Comparison of ENCODE assay signal across 24 mouse cellular contexts in genomic region chr2:49846097-49846496, GRCm38 (mm10). TPM values are rescaled to one million over a fixed set of nuclear protein-coding genes. Genes with fewer than 3 reads are reported as not detected.
DNase-seq lines count a peak whose midpoint lies in the region; ATAC-seq lines count a peak whose summit lies in the region.
"Had no signal": no experiment of that assay in that cellular context is flagged by ENCODE, and none has a peak within 500 bp of the region (broad histone marks: within the 10 kb centered on the region; RNA-seq: fewer than 3 reads in every experiment).

No protein-coding gene starts in this region.

- no peak overlapping the region for H3K27ac ChIP-seq in midbrain, embryonic 11.5 days (ENCODE audit: low read depth, low read length)
- H3K27ac ChIP-seq in midbrain, embryonic 15.5 days, result no peak overlapping the region
- H3K27ac ChIP-seq in forebrain, embryonic 15.5 days (replicated peaks), result no peak overlapping the region
- H3K27ac ChIP-seq: forebrain, embryonic 13.5 days; heart, adult 2 months; heart, embryonic 13.5 days; hindbrain, embryonic 12.5 days; liver, embryonic 14.5 days; lung, embryonic 15.5 days; neural tube, embryonic 15.5 days had no signal

- 0 out of 2 replicates have a peak, but pooled peaks cover 5% of the 10 kb centered on the region for H3K4me1 ChIP-seq in midbrain, embryonic 11.5 days (ENCODE audit: control insufficient read depth, insufficient read depth, low read length)
- peaks cover 11% of the 10 kb centered on the region for H3K4me1 ChIP-seq in midbrain, embryonic 15.5 days
- H3K4me1 ChIP-seq in forebrain, embryonic 15.5 days, result peaks cover 14% of the 10 kb centered on the region

- no peaks in the 10 kb centered on the region for H3K9me3 ChIP-seq in midbrain, embryonic 11.5 days (ENCODE audit: control insufficient read depth, low read length)
- H3K9me3 ChIP-seq in midbrain, embryonic 15.5 days, result no peaks in the 10 kb centered on the region
- no peaks in the 10 kb centered on the region for H3K9me3 ChIP-seq in forebrain, embryonic 15.5 days
- H3K9me3 ChIP-seq: forebrain, embryonic 13.5 days; heart, embryonic 13.5 days; hindbrain, embryonic 12.5 days; lung, embryonic 15.5 days; neural tube, embryonic 15.5 days had no signal

- 92% methylated on average over 3 of the region's 3 CpGs for WGBS in midbrain, embryonic 11.5 days
- 87% methylated on average over 3 of the region's 3 CpGs for WGBS in midbrain, embryonic 15.5 days
- 86% methylated on average over 3 of the region's 3 CpGs for WGBS in forebrain, embryonic 15.5 days

- H3K9ac ChIP-seq in midbrain, embryonic 11.5 days (ENCODE audit: low read length), result no peak overlapping the region
- H3K9ac ChIP-seq in midbrain, embryonic 15.5 days, result no peak overlapping the region
- H3K9ac ChIP-seq in forebrain, embryonic 15.5 days (replicated peaks), result no peak overlapping the region
- H3K9ac ChIP-seq: forebrain, embryonic 13.5 days; heart, embryonic 13.5 days; hindbrain, embryonic 12.5 days; liver, embryonic 14.5 days; lung, embryonic 15.5 days; neural tube, embryonic 15.5 days had no signal

- ATAC-seq in midbrain, embryonic 11.5 days (ENCODE audit: low FRiP score), result no peak
- ATAC-seq in midbrain, embryonic 15.5 days (replicated peaks), result no peak
- ATAC-seq in inflammation-experienced regulatory T-cells, adult 6 months, result peak; percentile 93
- no peak for ATAC-seq in forebrain, embryonic 15.5 days (replicated peaks)

- no peaks in the 10 kb centered on the region for H3K27me3 ChIP-seq in midbrain, embryonic 11.5 days (ENCODE audit: control insufficient read depth, insufficient read depth, low read length)
- H3K27me3 ChIP-seq in midbrain, embryonic 15.5 days (replicated peaks), result no peaks in the 10 kb centered on the region
- no peaks in the 10 kb centered on the region for H3K27me3 ChIP-seq in forebrain, embryonic 15.5 days
- H3K27me3 ChIP-seq: forebrain, embryonic 13.5 days; heart, embryonic 13.5 days; hindbrain, embryonic 12.5 days; lung, embryonic 15.5 days; neural tube, embryonic 15.5 days had no signal

- no peak overlapping the region for H3K4me3 ChIP-seq in midbrain, embryonic 11.5 days (ENCODE audit: low read depth, low read length)
- no peak overlapping the region for H3K4me3 ChIP-seq in midbrain, embryonic 15.5 days
- H3K4me3 ChIP-seq in forebrain, embryonic 15.5 days, result no peak overlapping the region
- H3K4me3 ChIP-seq: forebrain, embryonic 13.5 days; heart, adult 2 months; heart, embryonic 13.5 days; hindbrain, embryonic 12.5 days; lung, embryonic 15.5 days; neural tube, embryonic 15.5 days had no signal

- H3K4me2 ChIP-seq in midbrain, embryonic 11.5 days, result no peak overlapping the region
- no peak overlapping the region for H3K4me2 ChIP-seq in midbrain, embryonic 15.5 days
- no peak overlapping the region for H3K4me2 ChIP-seq in forebrain, embryonic 15.5 days (replicated peaks)
- H3K4me2 ChIP-seq: forebrain, embryonic 13.5 days; heart, embryonic 13.5 days; hindbrain, embryonic 12.5 days; lung, embryonic 15.5 days; neural tube, embryonic 15.5 days had no signal

- intact Hi-C loops in left cerebral cortex, postnatal 10 days (cut with DNase I), result no loop called here

- DNase-seq in midbrain, embryonic 11.5 days (ENCODE audit: low spot score, missing footprints), result peak; percentile 59
- DNase-seq in CD8-positive naive resting alpha-beta T cell, adult 2 months (ENCODE audit: low read depth in 2 of 2, low spot score in 2 of 2), result peak; percentile 19 to 26
- peak; percentile 29 for DNase-seq in thymus, postnatal 25 days
- no peak for DNase-seq in left cerebral cortex, postnatal 10 days (ENCODE audit: extremely low spot score in 1 of 2, low spot score in 2 of 2)
- DNase-seq: adrenal gland, postnatal 10 days; cerebellum, adult 2 months; cerebellum, postnatal 25 days; embryo, embryonic 11 days; gastrocnemius, postnatal 14 days; heart, adult 2 months; heart, postnatal 14 days; kidney, adult 18-20 months; layer of hippocampus, adult 9-11 months; lung, postnatal 36 days had no signal

- H3K36me3 ChIP-seq in midbrain, embryonic 11.5 days (ENCODE audit: control insufficient read depth, insufficient read depth, low read length), result no peaks in the 10 kb centered on the region
- no peaks in the 10 kb centered on the region for H3K36me3 ChIP-seq in midbrain, embryonic 15.5 days (replicated peaks)
- no peaks in the 10 kb centered on the region for H3K36me3 ChIP-seq in forebrain, embryonic 15.5 days
- H3K36me3 ChIP-seq: heart, embryonic 13.5 days; hindbrain, embryonic 12.5 days; lung, embryonic 15.5 days; neural tube, embryonic 15.5 days had no signal

RNA-seq across cellular contexts. Expression of gene Lypd6b, which starts 58.6 kb away (rescaled TPM):
- polyA plus RNA-seq in midbrain, embryonic 11.5 days (2014; fragmentation: Nextera tagmentation; extraction: Ambion mirVana), result 0.36 and 0.87 TPM in 2 replicates
- polyA plus RNA-seq in midbrain, embryonic 15.5 days (2015; fragmentation: Nextera tagmentation; extraction: Ambion mirVana), result 12.6 and 13.7 TPM in 2 replicates
- under 1 TPM; 0.34 to 0.82 (median 0.44) TPM for polyA plus RNA-seq in inflammation-experienced regulatory T-cells, adult 6 months (2017; shearing (Covaris generic))
- total RNA-seq in left cerebral cortex, postnatal 10 days (2021), result 10 to 100 TPM; 18.3 to 20.5 TPM
- polyA plus RNA-seq in forebrain, embryonic 15.5 days (2015; fragmentation: Nextera tagmentation; extraction: Ambion mirVana), result 10.7 and 11.3 TPM in 2 replicates
- total RNA-seq: gastrocnemius, postnatal 14 days; MEL had no signal

Comparison
In these comparisons a context has a peak if more than half of its experiments do, and no peak if none do; other contexts are left out.
1. DNase-seq: peak in midbrain, embryonic 11.5 days (single experiment), CD8-positive naive resting alpha-beta T cell, adult 2 months (2 of 2) and thymus, postnatal 25 days (single experiment); none in left cerebral cortex, postnatal 10 days (0 of 2).